Mouse (Mus musculus) kidney, postnatal 36 days (tissue): ENCODE results near the gene Plxna2.
A peak's percentile ranks its signal among the peaks of the same experiment; 100 is the strongest.

Experiments
- DNase-seq, 2 experiments: peaks; one replicate each; pipeline ENCODE4 v3.0.0; 2021 to 2022; ENCODE audit warnings: mixed read lengths in 2 of 2

The Plxna2 gene

GRCm38 (mm10) chr1:194774754-194775153 lies 156.7 kb downstream of the Plxna2 start:
- DNase-seq: no peak

GRCm38 (mm10) chr1:194775656-194776374 lies 157.8 kb downstream of the Plxna2 start:
- DNase-seq: no peak

- no peak for DNase-seq
These were observed 158.7 kb downstream of the Plxna2 start for GRCm38 (mm10) chr1:194776510-194777244.

GRCm38 (mm10) chr1:194777608-194778007 lies 159.6 kb downstream of the Plxna2 start:
- no peak for DNase-seq

- DNase-seq: no peak
These were observed 162.4 kb downstream of the Plxna2 start for GRCm38 (mm10) chr1:194780392-194780791.

- DNase-seq: no peak
These were observed 162.9 kb downstream of the Plxna2 start for GRCm38 (mm10) chr1:194780794-194781390.

- DNase-seq: no peak
These were observed 163.5 kb downstream of the Plxna2 start for GRCm38 (mm10) chr1:194781556-194781955.

GRCm38 (mm10) chr1:194782325-194782724 lies 164.3 kb downstream of the Plxna2 start:
- DNase-seq: no peak

GRCm38 (mm10) chr1:194787626-194788025 lies 169.6 kb downstream of the Plxna2 start:
- no peak for DNase-seq

GRCm38 (mm10) chr1:194793226-194793924 lies 175.4 kb downstream of the Plxna2 start:
- DNase-seq: no peak

GRCm38 (mm10) chr1:194795316-194795715 lies 177.3 kb downstream of the Plxna2 start:
- peak in 1 of 2 experiments; percentile 8 for DNase-seq

- DNase-seq: no peak
These were observed 179.8 kb downstream of the Plxna2 start for GRCm38 (mm10) chr1:194797843-194798242.

- DNase-seq: no peak
These were observed 180.5 kb downstream of the Plxna2 start for GRCm38 (mm10) chr1:194798511-194798910.

GRCm38 (mm10) chr1:194808261-194808660 lies 190.2 kb downstream of the Plxna2 start:
- peak; percentile 16 to 18 for DNase-seq

- no peak for DNase-seq
These were observed 190.7 kb downstream of the Plxna2 start for GRCm38 (mm10) chr1:194808681-194809080.

- DNase-seq: no peak
These were observed 191.6 kb downstream of the Plxna2 start for GRCm38 (mm10) chr1:194809600-194809999.

- no peak for DNase-seq
These were observed 196.2 kb downstream of the Plxna2 start for GRCm38 (mm10) chr1:194814187-194814586.

GRCm38 (mm10) chr1:194815547-194815946 lies 197.5 kb downstream of the Plxna2 start:
- DNase-seq: no peak

GRCm38 (mm10) chr1:194816913-194817312 lies 198.9 kb downstream of the Plxna2 start:
- DNase-seq: peak; percentile 43 to 81

GRCm38 (mm10) chr1:194820953-194821352 lies 202.9 kb downstream of the Plxna2 start:
- no peak for DNase-seq

- no peak for DNase-seq
These were observed 203.7 kb downstream of the Plxna2 start for GRCm38 (mm10) chr1:194821721-194822120.

- DNase-seq: no peak
These were observed 210.3 kb downstream of the Plxna2 start for GRCm38 (mm10) chr1:194828316-194828715.

GRCm38 (mm10) chr1:194835238-194835637 lies 217.2 kb downstream of the Plxna2 start:
- no peak for DNase-seq
